Mouse (Mus musculus): ENCODE results near the gene Osm. TPM values are rescaled to one million over a fixed set of nuclear protein-coding genes. Genes with fewer than 3 reads are reported as not detected.

Gene Osm
- polyA plus RNA-seq, 1 experiment: 0.05 TPM

GRCm38 (mm10) chr11:4216248-4217000, 19.8 kb upstream of the Osm start:
- no peak for DNase-seq (ENCODE audit: low read depth)
- TF ChIP-seq CTCF (IDR thresholded peaks at IDR 0.05; ENCODE audit: borderline replicate concordance, extremely low read depth, insufficient read depth, insufficient read length) (no peak), POLR2A (IDR thresholded peaks at IDR 0.05; ENCODE audit: borderline replicate concordance, extremely low read depth, insufficient read depth, insufficient read length, poor library complexity, severe bottlenecking) (no peak)

- peak; percentile 86 for DNase-seq (ENCODE audit: low read depth)
- TF ChIP-seq POLR2A (IDR thresholded peaks at IDR 0.05; ENCODE audit: borderline replicate concordance, extremely low read depth, insufficient read depth, insufficient read length, poor library complexity, severe bottlenecking) (no peak), CTCF (IDR thresholded peaks at IDR 0.05; ENCODE audit: borderline replicate concordance, extremely low read depth, insufficient read depth, insufficient read length) (no peak)
Observed at GRCm38 (mm10) chr11:4217914-4218629, 18.1 kb upstream of the Osm start, which contains the start of gene Castor1. Castor1 (plus strand) TSS chr11:4218225.

GRCm38 (mm10) chr11:4218637-4219036, 17.6 kb upstream of the Osm start:
- no peak for TF ChIP-seq POLR2A (IDR thresholded peaks at IDR 0.05; ENCODE audit: borderline replicate concordance, extremely low read depth, insufficient read depth, insufficient read length, poor library complexity, severe bottlenecking)
- no peak for DNase-seq (ENCODE audit: low read depth)

GRCm38 (mm10) chr11:4219317-4219751, 16.9 kb upstream of the Osm start:
- DNase-seq (ENCODE audit: low read depth): peak; percentile 86
- TF ChIP-seq POLR2A (IDR thresholded peaks at IDR 0.05; ENCODE audit: borderline replicate concordance, extremely low read depth, insufficient read depth, insufficient read length, poor library complexity, severe bottlenecking) (no peak), CTCF (IDR thresholded peaks at IDR 0.05; ENCODE audit: borderline replicate concordance, extremely low read depth, insufficient read depth, insufficient read length) (peak; percentile 71; the same call in 1 of the 2 replicates)

GRCm38 (mm10) chr11:4219908-4220307, 16.3 kb upstream of the Osm start:
- TF ChIP-seq POLR2A (IDR thresholded peaks at IDR 0.05; ENCODE audit: borderline replicate concordance, extremely low read depth, insufficient read depth, insufficient read length, poor library complexity, severe bottlenecking) (no peak), CTCF (IDR thresholded peaks at IDR 0.05; ENCODE audit: borderline replicate concordance, extremely low read depth, insufficient read depth, insufficient read length) (no peak)

GRCm38 (mm10) chr11:4220443-4221400, 15.5 kb upstream of the Osm start:
- peak; percentile 42 for DNase-seq (ENCODE audit: low read depth)

More at GRCm38 (mm10) chr11:4219908-4220307, 16.3 kb upstream of the Osm start:
- DNase-seq (ENCODE audit: low read depth): no peak

GRCm38 (mm10) chr11:4222046-4222950, 13.9 kb upstream of the Osm start:
- TF ChIP-seq CTCF (IDR thresholded peaks at IDR 0.05; ENCODE audit: borderline replicate concordance, extremely low read depth, insufficient read depth, insufficient read length) (no peak), POLR2A (IDR thresholded peaks at IDR 0.05; ENCODE audit: borderline replicate concordance, extremely low read depth, insufficient read depth, insufficient read length, poor library complexity, severe bottlenecking) (no peak)
- DNase-seq (ENCODE audit: low read depth): no peak

More at GRCm38 (mm10) chr11:4220443-4221400, 15.5 kb upstream of the Osm start:
- TF ChIP-seq CTCF (IDR thresholded peaks at IDR 0.05; ENCODE audit: borderline replicate concordance, extremely low read depth, insufficient read depth, insufficient read length): peak; percentile 80
- TF ChIP-seq POLR2A (IDR thresholded peaks at IDR 0.05; ENCODE audit: borderline replicate concordance, extremely low read depth, insufficient read depth, insufficient read length, poor library complexity, severe bottlenecking): no peak

- DNase-seq (ENCODE audit: low read depth): no peak
- no peak for TF ChIP-seq CTCF (IDR thresholded peaks at IDR 0.05; ENCODE audit: borderline replicate concordance, extremely low read depth, insufficient read depth, insufficient read length)
- no peak for TF ChIP-seq POLR2A (IDR thresholded peaks at IDR 0.05; ENCODE audit: borderline replicate concordance, extremely low read depth, insufficient read depth, insufficient read length, poor library complexity, severe bottlenecking)
Observed at GRCm38 (mm10) chr11:4223393-4224188, 12.6 kb upstream of the Osm start.

- no peak for DNase-seq (ENCODE audit: low read depth)
- TF ChIP-seq CTCF (IDR thresholded peaks at IDR 0.05; ENCODE audit: borderline replicate concordance, extremely low read depth, insufficient read depth, insufficient read length) (no peak), POLR2A (IDR thresholded peaks at IDR 0.05; ENCODE audit: borderline replicate concordance, extremely low read depth, insufficient read depth, insufficient read length, poor library complexity, severe bottlenecking) (no peak)
Observed at GRCm38 (mm10) chr11:4224223-4224622, 12.0 kb upstream of the Osm start.
